Mouse (Mus musculus): ENCODE measurements around the gene Pde8a. TPM values are rescaled to one million over a fixed set of nuclear protein-coding genes. Genes with fewer than 3 reads are reported as not detected.

Gene Pde8a
- total RNA-seq (2014; rRNA removed) (3.1 and 3.9 TPM in 2 replicates), polyA plus RNA-seq (2015; fragmentation: Nextera tagmentation; extraction: Ambion mirVana) (1.3 and 1.8 TPM in 2 replicates)

DNA sequence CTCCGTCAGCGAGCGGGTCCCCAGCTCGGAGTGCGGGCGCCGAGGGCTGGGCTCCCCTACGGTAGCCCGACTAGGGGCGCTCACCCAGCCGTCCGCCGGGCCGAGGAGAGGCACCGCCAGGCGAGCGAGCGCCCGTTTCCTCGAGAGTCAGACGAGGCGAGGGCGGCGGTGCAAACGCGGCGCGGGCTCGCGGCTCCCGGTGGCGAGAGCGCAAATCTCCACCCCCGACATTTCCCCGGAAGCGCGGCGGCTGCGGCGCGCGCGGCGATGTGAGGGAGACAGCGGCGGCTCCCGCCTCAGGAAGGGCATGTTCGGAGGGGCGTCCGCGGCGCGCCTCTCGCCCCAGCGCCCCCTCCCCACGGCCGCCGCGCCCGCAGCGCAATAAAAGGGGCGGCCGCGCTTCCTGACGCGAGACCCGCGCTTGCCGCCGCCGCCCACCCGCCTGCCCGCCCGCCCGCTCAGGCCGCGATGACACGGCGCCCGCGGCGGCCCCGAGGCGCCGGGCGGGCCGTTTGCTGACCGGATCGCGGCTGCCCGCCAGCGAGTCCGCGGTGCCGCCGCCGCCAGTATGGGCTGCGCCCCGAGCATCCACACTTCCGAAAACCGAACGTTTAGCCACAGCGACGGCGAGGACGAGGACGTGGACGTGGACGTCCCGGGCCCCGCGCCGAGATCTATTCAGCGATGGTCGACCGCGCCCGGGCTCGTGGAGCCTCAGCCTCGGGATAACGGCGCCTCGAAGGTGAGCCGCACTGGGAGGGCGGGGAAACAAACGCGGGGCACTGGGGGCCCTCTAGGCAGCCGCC, at the start of gene Pde8a:
Gene Pde8a (plus strand): TSS at position 250 of the 806 bp plus-strand sequence.
- H3K9ac ChIP-seq (replicated peaks; ENCODE audit: low read length, poor library complexity, severe bottlenecking), result no peak within 1 kb of the TSS; the same call in 1 of the 2 replicates
- TF ChIP-seq CTCF (IDR thresholded peaks at IDR 0.05), result no peak
- H3K4me2 ChIP-seq (ENCODE audit: low read depth, low read length, poor library complexity, severe bottlenecking), result peak within 1 kb of the TSS; percentile 31
- H3K9me3 ChIP-seq (ENCODE audit: low read length), result no peaks in the 10 kb centered on the region
- H3K4me3 ChIP-seq (ENCODE audit: low read depth, low read length), result peak within 1 kb of the TSS; percentile 47
- no peaks in the 10 kb centered on the region for H3K4me1 ChIP-seq (ENCODE audit: insufficient read depth, low read length)
- no peak for DNase-seq (ENCODE audit: low spot score)
- peaks cover 38% of the 10 kb centered on the region for H3K27me3 ChIP-seq (ENCODE audit: insufficient read depth, low read length)
- peak; percentile 24; the same call in 1 of the 2 replicates for ATAC-seq (ENCODE audit: low FRiP score)
- peak within 1 kb of the TSS; percentile 13; the same call in 1 of the 2 replicates for H3K27ac ChIP-seq (ENCODE audit: low read depth, low read length)
- WGBS, result under 1% methylated on average over 62 of the region's 128 CpGs
- no peaks in the 10 kb centered on the region for H3K36me3 ChIP-seq (ENCODE audit: insufficient read depth, low read length)

DNA sequence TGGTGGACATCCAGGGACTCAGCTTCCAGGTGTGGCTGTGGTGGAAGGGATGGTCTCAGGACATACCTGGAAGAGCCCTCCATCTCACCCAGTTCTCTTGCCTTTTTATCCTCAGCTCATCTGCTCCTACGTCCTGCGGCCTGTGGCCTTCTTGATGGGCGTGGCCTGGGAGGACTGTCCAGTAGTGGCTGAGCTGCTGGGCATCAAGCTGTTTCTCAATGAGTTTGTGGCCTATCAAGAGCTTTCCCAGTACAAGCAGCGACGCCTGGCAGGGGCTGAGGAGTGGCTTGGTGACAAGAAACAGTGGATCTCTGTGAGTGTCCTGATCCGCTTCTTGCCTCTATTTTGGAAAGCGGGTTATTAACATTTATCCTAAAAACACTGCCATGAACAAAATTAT, 49.0 kb upstream of the Pde8a start:
- H3K4me3 ChIP-seq (ENCODE audit: low read depth, low read length), result no peak overlapping the region
- no peak overlapping the region for H3K27ac ChIP-seq (ENCODE audit: low read depth, low read length)
- H3K9ac ChIP-seq (replicated peaks; ENCODE audit: low read length, poor library complexity, severe bottlenecking), result no peak overlapping the region
- no peaks in the 10 kb centered on the region for H3K9me3 ChIP-seq (ENCODE audit: low read length)
- no peaks in the 10 kb centered on the region for H3K27me3 ChIP-seq (ENCODE audit: insufficient read depth, low read length)
- no peaks in the 10 kb centered on the region for H3K36me3 ChIP-seq (ENCODE audit: insufficient read depth, low read length)
- DNase-seq (ENCODE audit: low spot score) (no peak), ATAC-seq (ENCODE audit: low FRiP score) (no peak)
- H3K4me1 ChIP-seq (ENCODE audit: insufficient read depth, low read length), result no peaks in the 10 kb centered on the region
- no peak for TF ChIP-seq CTCF (IDR thresholded peaks at IDR 0.05)
- 68% methylated on average over 7 of the region's 7 CpGs for WGBS
- H3K4me2 ChIP-seq (ENCODE audit: low read depth, low read length, poor library complexity, severe bottlenecking), result no peak overlapping the region

DNA sequence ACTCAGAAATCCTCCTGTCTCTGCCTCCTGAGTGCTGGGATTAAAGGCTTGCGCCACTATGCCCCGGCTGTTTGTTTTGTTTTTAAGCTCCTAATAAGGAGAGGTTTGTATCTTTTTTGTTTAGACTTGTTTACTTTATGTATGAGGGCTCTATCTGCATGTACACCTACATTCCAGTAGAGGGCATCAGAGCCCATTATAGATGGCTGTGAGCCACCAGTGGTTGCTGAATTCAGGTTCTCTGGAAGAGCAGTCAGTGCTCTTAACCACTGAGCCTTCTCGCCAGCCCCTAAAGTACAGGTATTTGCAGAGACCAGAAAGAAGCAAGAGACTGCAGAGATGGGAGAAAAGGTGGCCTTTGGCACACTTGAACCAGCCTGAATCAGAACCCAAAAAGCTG, 46.3 kb upstream of the Pde8a start:
- WGBS, result 27% methylated on average over 3 of the region's 3 CpGs
- ATAC-seq (ENCODE audit: low FRiP score), result no peak
- peak; percentile 79 for DNase-seq (ENCODE audit: low spot score)
- H3K9ac ChIP-seq (replicated peaks; ENCODE audit: low read length, poor library complexity, severe bottlenecking), result no peak overlapping the region
- H3K36me3 ChIP-seq (ENCODE audit: insufficient read depth, low read length), result no peaks in the 10 kb centered on the region
- H3K4me1 ChIP-seq (ENCODE audit: insufficient read depth, low read length), result no peaks in the 10 kb centered on the region
- H3K9me3 ChIP-seq (ENCODE audit: low read length), result no peaks in the 10 kb centered on the region
- H3K4me3 ChIP-seq (ENCODE audit: low read depth, low read length), result no peak overlapping the region
- no peak overlapping the region for H3K27ac ChIP-seq (ENCODE audit: low read depth, low read length)
- no peak overlapping the region for H3K4me2 ChIP-seq (ENCODE audit: low read depth, low read length, poor library complexity, severe bottlenecking)
- no peaks in the 10 kb centered on the region for H3K27me3 ChIP-seq (ENCODE audit: insufficient read depth, low read length)
- TF ChIP-seq CTCF (IDR thresholded peaks at IDR 0.05), result peak; percentile 90

DNA sequence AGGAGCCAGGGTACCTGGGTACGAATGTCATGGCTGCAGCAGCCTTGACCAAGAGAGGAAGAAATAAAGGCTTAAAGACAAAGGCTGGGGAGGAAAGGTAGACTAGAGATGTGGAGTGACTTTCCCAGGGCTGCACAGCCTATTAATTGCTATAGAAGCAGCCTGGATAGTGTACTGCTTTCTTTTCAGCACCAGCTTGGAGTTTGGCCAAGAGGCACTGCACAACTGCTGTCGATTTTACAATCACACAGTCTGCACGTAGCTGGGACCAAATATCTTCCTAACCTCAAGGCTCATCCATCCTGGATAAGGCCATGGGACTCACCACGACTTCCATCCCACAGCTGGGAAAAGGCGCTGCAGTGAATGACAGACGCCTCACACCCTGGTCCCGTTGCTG, 44.0 kb upstream of the Pde8a start:
- peaks cover 3% of the 10 kb centered on the region; the same call in 1 of the 2 replicates for H3K9me3 ChIP-seq (ENCODE audit: low read length)
- no peaks in the 10 kb centered on the region for H3K27me3 ChIP-seq (ENCODE audit: insufficient read depth, low read length)
- no peak overlapping the region for H3K9ac ChIP-seq (replicated peaks; ENCODE audit: low read length, poor library complexity, severe bottlenecking)
- no peaks in the 10 kb centered on the region for H3K36me3 ChIP-seq (ENCODE audit: insufficient read depth, low read length)
- 82% methylated on average over 7 of the region's 7 CpGs for WGBS
- H3K27ac ChIP-seq (ENCODE audit: low read depth, low read length), result no peak overlapping the region
- H3K4me1 ChIP-seq (ENCODE audit: insufficient read depth, low read length), result no peaks in the 10 kb centered on the region
- no peak overlapping the region for H3K4me2 ChIP-seq (ENCODE audit: low read depth, low read length, poor library complexity, severe bottlenecking)
- DNase-seq (ENCODE audit: low spot score), result no peak
- H3K4me3 ChIP-seq (ENCODE audit: low read depth, low read length), result no peak overlapping the region
- ATAC-seq (ENCODE audit: low FRiP score), result no peak
- no peak for TF ChIP-seq CTCF (IDR thresholded peaks at IDR 0.05)

DNA sequence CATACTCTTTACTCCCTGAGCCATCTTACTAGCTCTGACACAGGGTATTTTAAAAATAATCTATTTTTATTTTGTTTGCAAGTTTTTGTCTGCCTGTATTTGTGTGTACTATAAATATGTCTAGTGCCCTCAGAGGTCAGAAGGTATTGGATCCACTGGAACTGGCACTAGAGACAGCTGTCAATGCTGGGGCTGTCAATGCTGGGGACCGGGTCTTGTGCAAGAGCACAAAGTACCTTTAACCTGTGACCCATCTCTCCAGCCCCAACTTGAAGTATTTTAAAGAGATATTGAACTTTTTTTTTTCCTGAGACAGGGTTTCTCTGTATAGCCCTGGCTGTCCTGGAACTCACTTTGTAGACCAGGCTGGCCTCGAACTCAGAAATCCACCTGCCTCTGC, 39.5 kb upstream of the Pde8a start:
- DNase-seq (ENCODE audit: low spot score) (no peak), ATAC-seq (ENCODE audit: low FRiP score) (no peak)
- Histone ChIP-seq H3K9ac (replicated peaks; ENCODE audit: low read length, poor library complexity, severe bottlenecking) (no peak overlapping the region), H3K4me2 (ENCODE audit: low read depth, low read length, poor library complexity, severe bottlenecking) (no peak overlapping the region), H3K27ac (ENCODE audit: low read depth, low read length) (no peak overlapping the region), H3K27me3 (ENCODE audit: insufficient read depth, low read length) (no peaks in the 10 kb centered on the region), H3K36me3 (ENCODE audit: insufficient read depth, low read length) (no peaks in the 10 kb centered on the region), H3K4me3 (ENCODE audit: low read depth, low read length) (no peak overlapping the region), H3K9me3 (ENCODE audit: low read length) (peaks cover 3% of the 10 kb centered on the region; the same call in 1 of the 2 replicates), H3K4me1 (ENCODE audit: insufficient read depth, low read length) (no peaks in the 10 kb centered on the region)
- TF ChIP-seq CTCF (IDR thresholded peaks at IDR 0.05), result no peak
- 100% methylated on average over 1 of the region's 2 CpGs for WGBS

DNA sequence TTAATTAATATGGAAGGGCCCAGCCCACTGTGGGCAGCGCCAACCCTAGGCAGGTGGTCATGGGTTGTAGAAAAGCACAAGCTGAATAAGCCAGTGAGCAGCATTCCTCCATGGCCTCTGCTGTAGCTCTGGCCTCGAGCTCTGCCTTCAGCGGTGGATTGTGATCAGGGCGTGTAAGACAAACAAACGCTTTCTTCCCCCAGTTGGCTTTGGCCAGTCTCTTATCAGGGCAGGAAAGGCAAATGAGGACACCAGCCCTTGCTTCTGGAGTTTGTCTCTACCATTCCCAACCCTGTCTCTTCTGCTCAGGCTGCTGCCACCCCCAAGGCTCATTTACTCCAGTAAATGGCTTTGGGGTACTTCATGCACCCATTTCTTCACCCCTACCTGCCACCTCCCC, 38.7 kb upstream of the Pde8a start:
- Histone ChIP-seq H3K27ac (ENCODE audit: low read depth, low read length) (no peak overlapping the region), H3K36me3 (ENCODE audit: insufficient read depth, low read length) (no peaks in the 10 kb centered on the region), H3K4me3 (ENCODE audit: low read depth, low read length) (no peak overlapping the region), H3K27me3 (ENCODE audit: insufficient read depth, low read length) (no peaks in the 10 kb centered on the region), H3K4me2 (ENCODE audit: low read depth, low read length, poor library complexity, severe bottlenecking) (no peak overlapping the region), H3K9ac (replicated peaks; ENCODE audit: low read length, poor library complexity, severe bottlenecking) (no peak overlapping the region), H3K4me1 (ENCODE audit: insufficient read depth, low read length) (no peaks in the 10 kb centered on the region), H3K9me3 (ENCODE audit: low read length) (peaks cover 3% of the 10 kb centered on the region; the same call in 1 of the 2 replicates)
- TF ChIP-seq CTCF (IDR thresholded peaks at IDR 0.05), result no peak
- ATAC-seq (ENCODE audit: low FRiP score) (no peak), DNase-seq (ENCODE audit: low spot score) (no peak)
- WGBS, result 85% methylated on average over 5 of the region's 5 CpGs
